ENCODE assay signal across 13 mouse cellular contexts in the genomic region with DNA sequence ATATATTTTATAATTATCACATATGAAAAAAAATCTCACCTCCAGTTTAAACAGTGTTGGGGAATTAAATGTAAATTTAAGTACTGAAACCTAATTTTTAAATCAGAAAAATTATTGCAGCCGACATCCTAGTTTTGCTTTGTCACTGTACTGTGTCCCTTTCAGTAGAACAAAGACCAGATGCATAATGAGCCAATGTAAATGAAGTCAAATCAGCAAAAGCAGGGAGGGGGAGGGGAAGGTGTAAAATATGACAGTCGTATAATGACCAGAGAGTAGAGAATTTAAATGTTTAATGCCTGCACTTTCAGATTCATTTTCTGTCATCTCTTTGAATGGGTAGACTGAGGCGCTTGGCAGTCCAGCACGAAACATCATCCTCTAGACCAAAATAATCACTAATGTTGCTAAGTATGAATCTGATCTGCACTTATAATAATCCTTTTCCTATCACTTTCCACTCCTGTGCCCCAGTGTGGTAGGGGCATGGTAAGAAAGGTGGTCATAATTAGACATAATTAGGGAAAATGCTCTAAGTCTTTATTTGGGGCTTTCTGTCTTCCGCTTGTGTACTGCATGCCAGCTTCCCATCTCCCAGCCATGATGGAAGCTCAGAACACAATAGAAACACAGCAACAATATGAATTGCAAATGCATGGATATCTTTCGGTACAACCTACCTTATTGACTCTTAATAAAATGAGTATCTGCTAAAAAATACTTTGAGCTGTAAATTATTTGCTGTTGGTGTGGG.
DNase-seq lines count a peak whose midpoint lies in the region; ATAC-seq and TF ChIP-seq lines count a peak whose summit lies in the region.
"Had no signal": no experiment of that assay in that cellular context is flagged by ENCODE, and none has a peak within 500 bp of the region (broad histone marks: within the 10 kb centered on the region; RNA-seq: fewer than 3 reads in every experiment).

No protein-coding gene starts in this region.

- TF ChIP-seq POLR2A in thymus, adult 2 months (IDR thresholded peaks at IDR 0.05; ENCODE audit: control insufficient read depth, extremely low read depth, insufficient read depth, low read length, poor library complexity), result no peak

- TF ChIP-seq CTCF in layer of hippocampus, adult 2 months (conservative IDR thresholded peaks at IDR 0.05), result no peak
- no peak for TF ChIP-seq CTCF in thymus, adult 2 months (IDR thresholded peaks at IDR 0.05; ENCODE audit: borderline replicate concordance, control insufficient read depth, extremely low read depth, insufficient read depth, low read length, poor library complexity)

- H3K36me3 ChIP-seq in hindbrain, embryonic 14.5 days (replicated peaks; ENCODE audit: control insufficient read depth, insufficient read depth), result no peaks in the 10 kb centered on the region
- H3K36me3 ChIP-seq in neural tube, embryonic 13.5 days, result no peaks in the 10 kb centered on the region
- no peaks in the 10 kb centered on the region for H3K36me3 ChIP-seq in thymus, adult 2 months (ENCODE audit: control insufficient read depth, insufficient read depth, low read length)
- H3K36me3 ChIP-seq: G1E had no signal

- peak; percentile 39; the same call in 1 of the 2 replicates for ATAC-seq in hindbrain, embryonic 14.5 days (ENCODE audit: low FRiP score)
- ATAC-seq in neural tube, embryonic 13.5 days (ENCODE audit: low read depth), result peak; percentile 57

- no peaks in the 10 kb centered on the region for H3K9me3 ChIP-seq in hindbrain, embryonic 14.5 days (ENCODE audit: control insufficient read depth, low read length)
- no peaks in the 10 kb centered on the region for H3K9me3 ChIP-seq in neural tube, embryonic 13.5 days
- H3K9me3 ChIP-seq: G1E had no signal

- H3K4me1 ChIP-seq in hindbrain, embryonic 14.5 days (replicated peaks; ENCODE audit: control insufficient read depth, insufficient read depth, low read length), result 0 out of 2 replicates have a peak, but pooled peaks cover 6% of the 10 kb centered on the region
- peaks cover 21% of the 10 kb centered on the region for H3K4me1 ChIP-seq in neural tube, embryonic 13.5 days (replicated peaks)
- H3K4me1 ChIP-seq in thymus, adult 2 months (replicated peaks; ENCODE audit: control insufficient read depth, insufficient read depth, low read length), result no peaks in the 10 kb centered on the region

- peak overlapping the region; percentile 36; the same call in 1 of the 2 replicates for H3K27ac ChIP-seq in layer of hippocampus, adult 2 months
- peak overlapping the region; percentile 87 for H3K27ac ChIP-seq in hindbrain, embryonic 14.5 days
- H3K27ac ChIP-seq in neural tube, embryonic 13.5 days (replicated peaks), result peak overlapping the region; percentile 95
- H3K27ac ChIP-seq in thymus, adult 2 months (ENCODE audit: control insufficient read depth, insufficient read depth, low read length), result no peak overlapping the region
- H3K27ac ChIP-seq: gastrocnemius, adult 2 months; liver, embryonic 14.5 days had no signal

- H3K4me3 ChIP-seq in layer of hippocampus, adult 2 months, result no peak overlapping the region; the same call in 1 of the 2 replicates
- no peak overlapping the region for H3K4me3 ChIP-seq in hindbrain, embryonic 14.5 days (replicated peaks; ENCODE audit: low read length)
- no peak overlapping the region for H3K4me3 ChIP-seq in neural tube, embryonic 13.5 days
- no peak overlapping the region for H3K4me3 ChIP-seq in thymus, adult 2 months (ENCODE audit: control insufficient read depth, insufficient read depth, low read length)
- H3K4me3 ChIP-seq: gastrocnemius, adult 2 months had no signal

- H3K9ac ChIP-seq in hindbrain, embryonic 14.5 days, result no peak overlapping the region; the same call in 1 of the 2 replicates
- peak overlapping the region; percentile 32; the same call in 1 of the 2 replicates for H3K9ac ChIP-seq in neural tube, embryonic 13.5 days
- H3K9ac ChIP-seq: liver, embryonic 14.5 days had no signal

- H3K27me3 ChIP-seq in hindbrain, embryonic 14.5 days (ENCODE audit: control insufficient read depth, insufficient read depth, low read length), result no peaks in the 10 kb centered on the region
- no peaks in the 10 kb centered on the region for H3K27me3 ChIP-seq in neural tube, embryonic 13.5 days
- H3K27me3 ChIP-seq in thymus, adult 2 months (ENCODE audit: control insufficient read depth, insufficient read depth, low read length), result no peaks in the 10 kb centered on the region

- DNase-seq in layer of hippocampus, adult 2 months (ENCODE audit: low spot score in 2 of 2), result no peak
- DNase-seq in layer of hippocampus, adult 8-10 months (ENCODE audit: low spot score in 2 of 2), result no peak
- DNase-seq in cerebellum, postnatal 25 days, result peak; percentile 41 to 49
- peak; percentile 62 for DNase-seq in hindbrain, embryonic 14.5 days (ENCODE audit: low spot score)
- no peak for DNase-seq in thymus, adult 2 months
- no peak for DNase-seq in thymus, postnatal 10 days (ENCODE audit: low spot score in 2 of 2)
- no peak for DNase-seq in right cerebral cortex, postnatal 14 days
- DNase-seq: gastrocnemius, adult 2 months; heart, postnatal 14 days; kidney, adult 2 months had no signal

- H3K4me2 ChIP-seq in hindbrain, embryonic 14.5 days (replicated peaks), result peak overlapping the region; percentile 10
- H3K4me2 ChIP-seq in neural tube, embryonic 13.5 days, result peak overlapping the region; percentile 16; the same call in 1 of the 2 replicates

- 35% methylated on average over 6 of the region's 6 CpGs for WGBS in hindbrain, embryonic 14.5 days
- WGBS in neural tube, embryonic 13.5 days, result 41% methylated on average over 6 of the region's 6 CpGs
- WGBS in thymus, adult 2 months, result 95% methylated on average over 6 of the region's 6 CpGs

Comparison
In these comparisons a context has a peak if more than half of its experiments do, and no peak if none do; other contexts are left out.
1. DNase-seq: peak in cerebellum, postnatal 25 days (2 of 2) and hindbrain, embryonic 14.5 days (single experiment); none in layer of hippocampus, adult 2 months (0 of 2), layer of hippocampus, adult 8-10 months (0 of 2), thymus, adult 2 months (single experiment), thymus, postnatal 10 days (0 of 2) and right cerebral cortex, postnatal 14 days (single experiment).